Mouse (Mus musculus): ENCODE results near the gene Klhl6.

GRCm38 (mm10) chr16:19968666-19969065, 14.2 kb downstream of the Klhl6 start:
- TF ChIP-seq CTCF (conservative IDR thresholded peaks at IDR 0.05; ENCODE audit: low read length) (no peak), NANOG (IDR thresholded peaks at IDR 0.05; ENCODE audit: borderline replicate concordance, low read length) (no peak), POU5F1 (IDR thresholded peaks at IDR 0.05; ENCODE audit: borderline replicate concordance, low read length) (no peak)

Measured in E14TG2a.4 (cell line).